Mouse (Mus musculus) cerebellum, adult 8-10 months (tissue): ENCODE results near the gene Gm17949.
A peak's percentile ranks its signal among the peaks of the same experiment; 100 is the strongest.

Experiments used
- DNase-seq: peaks from one replicate; pipeline ENCODE4 v3.0.0; 2022

Gm17949 gene

GRCm38 (mm10) chr17:56990966-56991365, 20.3 kb upstream of the Gm17949 start:
- DNase-seq, result peak; percentile 11

GRCm38 (mm10) chr17:56995046-56995445, 16.2 kb upstream of the Gm17949 start:
- no peak for DNase-seq

- peak; percentile 23 for DNase-seq
These were observed 14.8 kb upstream of the Gm17949 start for GRCm38 (mm10) chr17:56996506-56996905.

DNA sequence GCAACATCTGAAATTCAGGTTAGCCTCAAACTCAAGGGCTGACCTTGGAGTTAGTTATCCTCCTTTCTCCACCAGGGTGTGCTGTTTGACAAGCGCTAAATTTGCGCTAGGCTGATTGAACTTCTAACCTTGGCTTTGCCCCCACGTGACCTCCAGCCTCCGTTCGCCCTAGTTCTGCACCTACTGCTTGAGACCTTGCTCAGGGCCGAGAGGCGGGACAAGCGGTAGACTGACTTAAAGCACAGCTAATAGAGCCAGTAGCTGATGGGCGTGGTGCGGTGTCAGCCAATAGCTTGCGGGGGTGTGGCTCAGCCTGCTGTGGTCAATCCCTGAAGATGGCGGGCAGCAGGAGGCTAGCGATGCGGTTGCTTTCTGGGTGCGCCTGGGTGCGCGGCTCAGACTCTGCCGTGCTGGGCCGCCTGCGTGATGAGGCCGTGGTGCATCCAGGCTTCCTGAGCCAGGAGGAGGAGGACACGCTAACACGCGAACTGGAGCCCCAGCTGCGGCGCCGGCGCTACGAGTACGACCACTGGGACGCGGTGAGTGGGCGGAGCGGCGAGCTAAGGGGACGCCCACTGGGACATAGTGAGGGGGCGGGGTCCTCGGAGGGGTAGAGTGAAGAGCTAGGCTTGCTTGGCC, 14.1 kb upstream of the Gm17949 start, which contains the start of gene Alkbh7:
Gene Alkbh7, plus strand, starts transcription at position 311 of the 639 bp plus-strand sequence.
- DNase-seq, result peak; percentile 90

- DNase-seq, result peak; percentile 15
These were observed 11.9 kb upstream of the Gm17949 start for GRCm38 (mm10) chr17:56999414-56999813.

- DNase-seq, result no peak
These were observed 11.2 kb upstream of the Gm17949 start, which contains the start of gene Pspn for GRCm38 (mm10) chr17:56999968-57000609. Pspn (minus strand) TSS chr17:57000018.

DNA sequence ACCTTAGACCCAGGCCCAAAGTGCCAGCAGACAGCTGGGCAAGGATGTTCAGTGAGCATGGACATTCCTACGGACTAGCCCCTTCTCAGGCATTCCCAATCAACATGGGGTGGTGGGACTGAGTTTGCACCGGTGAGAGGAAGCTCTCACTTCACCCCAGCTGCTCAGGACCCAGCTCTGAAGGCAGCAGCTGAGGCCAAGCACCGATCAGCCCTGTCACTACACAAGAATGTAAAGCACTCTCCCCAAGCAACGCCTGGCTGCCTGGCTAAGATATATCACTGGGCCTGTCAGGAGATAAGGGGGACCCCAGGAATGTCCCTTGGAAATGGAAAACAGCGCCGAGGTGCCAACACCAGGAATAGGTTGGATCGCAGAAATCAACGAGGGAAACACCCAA, 10.0 kb upstream of the Gm17949 start:
- DNase-seq, result no peak

GRCm38 (mm10) chr17:57003994-57004393, 7.3 kb upstream of the Gm17949 start:
- no peak for DNase-seq

GRCm38 (mm10) chr17:57007137-57007905, 3.9 kb upstream of the Gm17949 start:
- DNase-seq, result no peak

- DNase-seq, result no peak
These were observed 396 bp upstream of the Gm17949 start for GRCm38 (mm10) chr17:57010911-57011235.

GRCm38 (mm10) chr17:57012245-57012795, 1.1 kb downstream of the Gm17949 start:
- peak; percentile 43 for DNase-seq

DNA sequence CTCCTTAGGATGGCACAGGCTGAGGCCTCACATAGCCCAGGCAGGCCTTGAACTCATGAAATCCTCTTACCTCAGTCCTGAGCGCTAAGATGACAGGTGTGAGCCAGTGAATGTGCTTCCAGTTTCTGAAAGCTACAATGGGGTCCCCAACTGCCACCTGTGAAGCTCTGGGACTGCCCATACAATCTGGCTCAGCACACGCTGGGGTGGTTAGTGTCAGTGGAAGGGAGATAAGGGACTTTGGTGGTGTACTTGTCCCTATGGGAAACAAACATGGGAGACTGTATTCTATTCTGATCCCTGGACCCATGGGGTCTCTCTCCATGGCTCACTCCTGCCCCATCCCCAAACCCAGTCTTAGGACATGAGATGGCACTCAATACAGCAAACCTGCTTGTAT, 8.4 kb downstream of the Gm17949 start:
- no peak for DNase-seq

- no peak for DNase-seq
These were observed 9.7 kb downstream of the Gm17949 start for GRCm38 (mm10) chr17:57020960-57021359.

DNA sequence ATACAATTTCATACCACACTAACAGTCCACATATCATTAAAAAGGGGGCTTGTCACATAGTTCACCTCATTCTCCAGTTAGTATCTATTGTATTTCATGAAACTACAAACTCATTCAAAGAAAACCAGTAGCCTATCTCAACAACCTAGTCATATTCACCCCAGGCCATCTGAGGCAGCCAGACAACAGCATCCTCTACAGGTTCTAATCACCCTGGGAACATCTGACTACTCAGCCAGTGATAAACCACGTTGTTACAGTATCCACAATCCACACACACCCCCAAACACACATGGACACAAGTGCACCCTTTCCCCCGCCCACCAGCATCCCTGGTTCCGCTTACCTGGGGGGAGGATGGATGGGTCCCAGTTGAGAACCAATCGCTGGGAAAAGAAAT, 16.2 kb downstream of the Gm17949 start:
- no peak for DNase-seq

DNA sequence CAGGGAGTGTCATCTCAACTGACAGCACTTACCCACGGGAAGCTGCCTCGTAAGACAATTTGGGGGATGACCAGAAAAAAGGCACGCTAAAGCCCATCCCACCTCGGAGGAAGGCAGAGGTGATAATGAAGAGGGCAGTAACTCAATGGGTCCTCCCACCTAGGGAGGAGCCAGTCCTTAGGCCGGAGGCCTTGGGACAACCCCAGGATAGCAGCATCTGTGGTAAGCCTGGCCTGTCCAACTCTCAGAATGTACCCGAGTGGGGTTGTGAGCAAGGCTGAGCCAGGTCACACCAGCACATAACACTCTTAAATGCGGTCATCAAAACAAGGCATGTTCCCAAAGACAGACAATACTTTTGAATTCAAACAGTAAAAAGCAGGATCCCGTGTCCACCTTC, 18.4 kb downstream of the Gm17949 start:
- DNase-seq, result no peak

DNA sequence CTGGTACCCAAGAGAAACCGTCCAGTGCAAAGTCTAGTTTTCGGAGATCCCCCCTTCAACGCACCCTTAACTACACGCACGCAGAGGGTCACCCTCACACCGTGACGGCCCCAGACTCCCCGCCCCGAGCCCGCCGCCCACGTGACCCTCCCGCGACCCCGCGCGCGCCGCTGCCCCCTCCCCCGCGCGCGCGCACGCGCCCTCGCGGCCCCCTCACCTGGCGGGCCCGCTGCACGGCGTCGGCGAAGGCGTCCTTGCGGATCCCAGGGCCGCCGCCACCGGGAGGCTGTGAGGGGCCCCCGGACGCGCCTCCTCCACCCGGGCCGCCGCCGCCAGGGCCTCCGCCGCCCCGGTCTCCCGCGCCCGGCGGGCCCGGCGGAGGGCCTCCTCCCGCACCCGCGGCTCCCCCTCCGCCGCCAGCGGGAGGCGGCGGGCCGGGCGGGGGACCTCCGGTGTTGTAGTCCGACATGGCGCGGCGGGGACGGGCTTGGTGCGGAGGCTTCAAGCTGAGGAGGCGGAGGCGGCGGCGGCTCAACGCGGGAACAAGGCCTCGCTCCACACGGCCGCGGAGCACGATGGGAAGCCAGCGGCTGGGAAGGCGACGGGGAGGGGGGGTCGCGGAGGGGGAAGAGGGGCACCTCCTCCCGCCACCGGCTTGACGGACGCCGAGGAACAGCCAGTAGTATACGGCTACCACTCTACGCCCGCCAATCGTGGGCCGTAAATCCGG, 19.8 kb downstream of the Gm17949 start, which contains the start of gene Khsrp:
Gene Khsrp, minus strand, starts transcription at position 592 of the 730 bp plus-strand sequence.
- DNase-seq, result no peak

GRCm38 (mm10) chr17:57031661-57032420, 20.6 kb downstream of the Gm17949 start:
- peak; percentile 99 for DNase-seq

DNA sequence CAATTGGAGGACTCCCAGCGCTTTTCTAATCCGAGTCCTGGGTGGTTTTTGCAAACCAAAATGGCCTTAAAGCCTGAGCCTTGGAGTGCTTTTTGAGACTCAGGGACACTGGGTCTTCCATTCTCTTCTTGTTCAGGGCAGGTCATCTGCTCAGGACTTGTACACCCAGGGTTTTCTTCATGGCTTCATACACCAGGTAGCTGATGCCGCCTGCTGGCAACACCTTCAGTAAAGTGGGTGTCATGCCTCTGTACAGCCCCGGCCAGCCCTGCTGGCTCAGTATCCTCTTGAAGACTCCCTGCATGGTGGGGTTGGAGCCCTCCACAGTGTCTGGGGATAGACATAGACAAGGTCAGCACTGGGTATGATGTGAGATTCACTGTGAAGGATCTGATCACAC, 21.6 kb downstream of the Gm17949 start:
- DNase-seq, result peak; percentile 38

DNA sequence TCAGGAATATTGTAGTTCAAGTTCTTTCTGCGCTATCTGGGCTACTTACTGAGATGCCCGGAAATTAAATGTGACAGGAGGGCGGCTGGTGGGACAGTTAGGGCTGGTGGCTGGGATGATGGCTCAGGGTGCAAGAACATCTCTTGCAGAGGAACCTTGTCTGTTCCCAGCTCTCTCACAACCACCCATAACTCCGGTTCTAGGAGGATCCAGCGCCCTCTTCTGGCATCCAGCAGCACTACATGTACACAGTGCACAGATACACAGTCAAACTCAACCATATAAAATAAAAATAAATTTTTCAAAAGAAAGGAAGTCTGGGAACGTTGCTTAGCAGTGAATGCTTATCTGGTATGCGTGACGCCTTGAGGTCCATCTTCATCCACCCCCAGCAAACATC, 27.7 kb downstream of the Gm17949 start:
- DNase-seq, result no peak

- no peak for DNase-seq
These were observed 30.3 kb downstream of the Gm17949 start, which contains the start of gene Slc25a41 for GRCm38 (mm10) chr17:57041554-57041953. Slc25a41 (minus strand) TSS chr17:57041654.

DNA sequence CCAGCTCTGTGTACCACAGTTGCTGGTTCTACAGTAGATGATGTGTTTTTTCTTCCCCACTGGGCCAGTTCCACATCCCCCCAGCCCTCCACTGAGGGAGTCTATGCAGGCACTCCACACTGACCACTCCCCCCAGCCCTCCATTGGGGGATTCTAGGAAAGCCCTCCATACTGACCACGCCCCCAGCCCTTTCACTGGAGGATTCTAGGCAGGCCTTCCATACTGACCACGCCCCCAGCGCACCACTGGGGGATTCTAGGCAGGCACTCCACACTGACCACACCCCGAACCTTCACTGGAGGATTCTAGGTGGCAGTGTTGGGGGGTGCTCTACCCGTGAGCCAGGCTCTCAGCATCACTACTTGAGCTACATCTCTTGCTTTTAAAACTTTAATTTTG, 36.1 kb downstream of the Gm17949 start:
- no peak for DNase-seq

- no peak for DNase-seq
These were observed 37.5 kb downstream of the Gm17949 start for GRCm38 (mm10) chr17:57048816-57049215.
